Mouse (Mus musculus): ENCODE results near the gene Pccb. TPM values are rescaled to one million over a fixed set of nuclear protein-coding genes. Genes with fewer than 3 reads are reported as not detected.

Pccb gene
- polyA plus RNA-seq, 1 experiment from 2014 or later: 19.7 TPM

DNA sequence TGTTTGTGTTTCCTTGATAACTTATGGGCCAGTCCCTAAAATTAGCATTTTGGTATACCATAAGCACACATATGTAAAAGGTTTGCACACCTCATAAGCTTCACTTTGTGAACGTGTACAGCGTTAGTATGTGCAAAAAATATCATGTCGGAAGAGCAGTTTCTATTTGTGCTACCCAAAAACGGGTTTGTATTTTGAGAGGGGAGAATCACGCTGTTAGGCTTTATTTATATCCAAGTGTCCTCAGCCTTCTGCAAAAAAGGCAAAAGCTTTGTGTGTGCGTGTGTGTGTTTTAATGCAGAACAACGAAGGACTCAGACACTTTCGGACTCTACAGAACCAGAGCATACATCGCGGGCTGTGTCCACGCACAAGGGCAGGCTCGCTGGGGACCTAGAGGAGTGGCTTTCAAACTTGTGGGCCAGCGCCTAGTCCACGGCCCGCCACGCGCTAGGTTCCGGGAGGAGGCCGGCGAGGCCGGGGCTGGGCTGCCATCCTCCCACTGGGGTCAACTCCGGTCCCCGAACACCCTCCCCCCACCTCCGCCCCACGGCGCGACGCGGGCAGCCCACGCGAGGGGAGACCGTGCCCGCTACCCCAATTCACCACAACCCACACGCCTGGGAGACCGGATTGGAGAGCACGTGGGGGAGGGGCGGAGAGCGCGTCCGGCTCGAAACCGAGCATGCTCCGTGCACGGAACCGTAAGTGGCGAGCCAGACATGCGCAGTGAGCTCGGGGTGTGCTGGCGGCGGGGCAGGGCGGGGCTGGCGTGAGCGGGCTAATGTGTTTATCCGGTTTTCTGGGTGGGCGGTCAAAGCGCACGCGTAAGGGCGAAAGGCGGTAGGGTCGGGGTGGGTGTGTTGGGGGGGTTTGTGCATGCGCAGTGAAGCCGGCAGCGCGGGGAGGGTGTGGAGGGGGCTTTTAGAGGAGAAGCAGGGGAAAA is 38.6 kb upstream of the Pccb start:
- DNase-seq (ENCODE audit: low spot score) (peak; percentile 99), ATAC-seq (peak; percentile 92)
- Histone ChIP-seq H3K4me2 (replicated peaks; ENCODE audit: low read depth, low read length) (peak overlapping the region; percentile 78), H3K36me3 (ENCODE audit: insufficient read depth, low read length) (no peaks in the 10 kb centered on the region), H3K9me3 (ENCODE audit: low read length) (no peaks in the 10 kb centered on the region), H3K27ac (ENCODE audit: low read length) (peak overlapping the region; percentile 100), H3K4me3 (ENCODE audit: low read depth, low read length) (peak overlapping the region; percentile 98), H3K9ac (replicated peaks; ENCODE audit: low read depth) (peak overlapping the region; percentile 68), H3K27me3 (replicated peaks; ENCODE audit: insufficient read depth, low read length) (no peaks in the 10 kb centered on the region), H3K4me1 (ENCODE audit: insufficient read depth, low read depth, low read length) (peaks cover 3% of the 10 kb centered on the region; the same call in 1 of the 2 replicates)
- TF ChIP-seq CTCF (IDR thresholded peaks at IDR 0.05) (no peak), EP300 (IDR thresholded peaks at IDR 0.05) (0 out of 2 replicates have a peak, but pooled peaks have one; percentile 18)
- under 1% methylated on average over 55 of the region's 65 CpGs for WGBS

DNA sequence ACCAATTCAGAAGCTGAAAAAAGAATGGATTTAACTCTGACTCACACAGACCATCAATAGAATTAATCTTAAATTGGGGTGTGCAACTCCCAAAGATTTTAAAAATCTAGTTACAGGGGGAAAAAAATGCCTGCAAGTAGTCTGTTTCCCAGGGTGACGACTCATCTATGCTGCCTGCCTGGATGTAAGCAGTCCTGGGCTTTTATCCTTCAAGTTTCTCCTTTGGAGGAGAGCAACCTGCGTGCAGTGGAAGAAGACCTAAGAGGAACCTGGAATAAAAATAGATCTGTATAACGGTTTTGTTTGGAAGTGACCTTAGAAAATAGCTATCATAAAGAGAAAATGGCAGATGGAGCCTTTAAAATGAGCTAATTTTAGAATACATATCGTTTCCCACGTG is 37.8 kb upstream of the Pccb start:
- H3K4me2 ChIP-seq (replicated peaks; ENCODE audit: low read depth, low read length): no peak overlapping the region; the same call in 1 of the 2 replicates
- no peaks in the 10 kb centered on the region for H3K9me3 ChIP-seq (ENCODE audit: low read length)
- peak overlapping the region; percentile 98; the same call in 1 of the 2 replicates for H3K4me3 ChIP-seq (ENCODE audit: low read depth, low read length)
- no peaks in the 10 kb centered on the region for H3K36me3 ChIP-seq (ENCODE audit: insufficient read depth, low read length)
- H3K27me3 ChIP-seq (replicated peaks; ENCODE audit: insufficient read depth, low read length): no peaks in the 10 kb centered on the region
- 0 out of 2 replicates have a peak overlapping the region, but pooled peaks have one; percentile 100 for H3K27ac ChIP-seq (ENCODE audit: low read length)
- no peak for TF ChIP-seq EP300 (IDR thresholded peaks at IDR 0.05)
- no peak for TF ChIP-seq CTCF (IDR thresholded peaks at IDR 0.05)
- ATAC-seq: no peak
- DNase-seq (ENCODE audit: low spot score): no peak
- H3K9ac ChIP-seq (replicated peaks; ENCODE audit: low read depth): 0 out of 2 replicates have a peak overlapping the region, but pooled peaks have one; percentile 68
- WGBS: 33% methylated on average over 5 of the region's 5 CpGs
- no peaks in the 10 kb centered on the region for H3K4me1 ChIP-seq (ENCODE audit: insufficient read depth, low read depth, low read length)

GRCm38 (mm10) chr9:101069781-101070180 is 35.1 kb upstream of the Pccb start:
- H3K9me3 ChIP-seq (ENCODE audit: low read length): no peaks in the 10 kb centered on the region
- no peaks in the 10 kb centered on the region for H3K4me1 ChIP-seq (ENCODE audit: insufficient read depth, low read depth, low read length)
- no peak overlapping the region for H3K4me3 ChIP-seq (ENCODE audit: low read depth, low read length)
- H3K9ac ChIP-seq (replicated peaks; ENCODE audit: low read depth): no peak overlapping the region
- 97% methylated on average over 3 of the region's 3 CpGs for WGBS
- DNase-seq (ENCODE audit: low spot score) (no peak), ATAC-seq (no peak)
- H3K27ac ChIP-seq (ENCODE audit: low read length): no peak overlapping the region
- no peaks in the 10 kb centered on the region for H3K36me3 ChIP-seq (ENCODE audit: insufficient read depth, low read length)
- TF ChIP-seq EP300 (IDR thresholded peaks at IDR 0.05) (no peak), CTCF (IDR thresholded peaks at IDR 0.05) (peak; percentile 34)
- no peaks in the 10 kb centered on the region for H3K27me3 ChIP-seq (replicated peaks; ENCODE audit: insufficient read depth, low read length)
- H3K4me2 ChIP-seq (replicated peaks; ENCODE audit: low read depth, low read length): no peak overlapping the region

DNA sequence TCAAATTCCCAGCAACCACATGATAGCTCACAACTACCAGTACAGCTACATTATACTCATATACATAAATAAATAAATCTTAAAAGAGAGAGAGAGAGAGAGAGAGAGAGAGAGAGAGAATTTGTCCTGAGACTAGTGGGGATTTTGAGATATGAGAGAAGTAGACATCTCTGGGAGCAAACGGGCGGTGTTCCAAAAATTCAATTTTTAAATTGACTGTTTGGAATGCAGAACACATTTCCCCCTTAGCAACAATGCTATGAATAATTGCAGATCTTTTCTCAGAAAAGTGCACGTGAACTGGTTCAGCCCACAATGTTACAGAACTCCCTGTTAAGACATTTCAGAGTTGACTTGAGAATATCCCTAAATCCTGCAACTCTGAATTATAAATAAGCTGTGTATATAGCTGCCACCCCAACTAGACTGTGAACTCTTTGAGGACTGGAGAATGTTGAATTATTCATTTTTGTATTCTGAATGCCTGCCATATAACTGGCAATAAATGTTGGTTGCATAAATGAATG is 30.4 kb upstream of the Pccb start:
- ATAC-seq (no peak), DNase-seq (ENCODE audit: low spot score) (peak; percentile 49)
- no peaks in the 10 kb centered on the region for H3K27me3 ChIP-seq (replicated peaks; ENCODE audit: insufficient read depth, low read length)
- H3K9me3 ChIP-seq (ENCODE audit: low read length): no peaks in the 10 kb centered on the region
- H3K27ac ChIP-seq (ENCODE audit: low read length): no peak overlapping the region
- H3K4me3 ChIP-seq (ENCODE audit: low read depth, low read length): no peak overlapping the region
- WGBS: 62% methylated on average over 3 of the region's 3 CpGs
- H3K36me3 ChIP-seq (ENCODE audit: insufficient read depth, low read length): no peaks in the 10 kb centered on the region
- H3K4me2 ChIP-seq (replicated peaks; ENCODE audit: low read depth, low read length): no peak overlapping the region
- TF ChIP-seq CTCF (IDR thresholded peaks at IDR 0.05) (no peak), EP300 (IDR thresholded peaks at IDR 0.05) (no peak)
- no peaks in the 10 kb centered on the region for H3K4me1 ChIP-seq (ENCODE audit: insufficient read depth, low read depth, low read length)
- H3K9ac ChIP-seq (replicated peaks; ENCODE audit: low read depth): no peak overlapping the region

DNA sequence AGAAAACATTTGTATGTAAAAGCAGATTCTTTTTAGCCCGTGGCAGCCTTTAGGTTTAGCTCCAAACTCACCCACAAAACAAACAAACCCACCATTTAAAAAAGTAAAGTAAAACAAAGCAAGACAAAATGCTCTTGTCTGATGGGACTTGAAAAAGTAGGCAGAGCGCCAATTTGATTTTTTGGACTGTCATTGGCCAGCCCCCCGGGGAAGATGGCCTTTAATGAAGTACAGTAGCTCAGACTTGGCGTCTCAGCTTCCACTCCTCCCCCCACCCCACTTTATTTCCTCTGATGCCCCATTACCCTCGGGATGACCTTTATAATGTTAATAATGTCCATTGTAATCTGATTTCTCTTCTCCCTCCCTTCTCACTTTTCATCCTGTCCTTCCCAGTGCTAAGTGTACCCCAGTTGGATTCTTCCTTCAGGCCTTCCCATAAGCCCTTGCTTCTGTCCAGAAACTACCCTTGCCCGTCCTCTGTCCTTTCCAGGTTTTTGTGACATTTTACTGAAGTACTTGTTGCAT is 27.6 kb upstream of the Pccb start:
- H3K9me3 ChIP-seq (ENCODE audit: low read length): no peaks in the 10 kb centered on the region
- no peak for TF ChIP-seq CTCF (IDR thresholded peaks at IDR 0.05)
- no peak for TF ChIP-seq EP300 (IDR thresholded peaks at IDR 0.05)

GRCm38 (mm10) chr9:101061035-101061434 is 26.3 kb upstream of the Pccb start:
- Histone ChIP-seq H3K4me1 (ENCODE audit: insufficient read depth, low read depth, low read length) (no peaks in the 10 kb centered on the region), H3K9ac (replicated peaks; ENCODE audit: low read depth) (no peak overlapping the region), H3K27me3 (replicated peaks; ENCODE audit: insufficient read depth, low read length) (no peaks in the 10 kb centered on the region), H3K27ac (ENCODE audit: low read length) (no peak overlapping the region), H3K4me3 (ENCODE audit: low read depth, low read length) (no peak overlapping the region), H3K9me3 (ENCODE audit: low read length) (no peaks in the 10 kb centered on the region), H3K4me2 (replicated peaks; ENCODE audit: low read depth, low read length) (no peak overlapping the region), H3K36me3 (ENCODE audit: insufficient read depth, low read length) (no peaks in the 10 kb centered on the region)
- TF ChIP-seq CTCF (IDR thresholded peaks at IDR 0.05): no peak
- no peak for TF ChIP-seq EP300 (IDR thresholded peaks at IDR 0.05)
- DNase-seq (ENCODE audit: low spot score) (peak; percentile 45), ATAC-seq (peak; percentile 55)
- 51% methylated on average over 11 of the region's 11 CpGs for WGBS

More for the DNA sequence above, 27.6 kb upstream of the Pccb start:
- DNase-seq (ENCODE audit: low spot score) (no peak), ATAC-seq (no peak)
- no peak overlapping the region for H3K4me3 ChIP-seq (ENCODE audit: low read depth, low read length)
- no peaks in the 10 kb centered on the region for H3K4me1 ChIP-seq (ENCODE audit: insufficient read depth, low read depth, low read length)
- no peak overlapping the region for H3K9ac ChIP-seq (replicated peaks; ENCODE audit: low read depth)
- H3K27ac ChIP-seq (ENCODE audit: low read length): no peak overlapping the region
- no peak overlapping the region for H3K4me2 ChIP-seq (replicated peaks; ENCODE audit: low read depth, low read length)
- no peaks in the 10 kb centered on the region for H3K27me3 ChIP-seq (replicated peaks; ENCODE audit: insufficient read depth, low read length)
- WGBS: 53% methylated on average over 6 of the region's 6 CpGs
- H3K36me3 ChIP-seq (ENCODE audit: insufficient read depth, low read length): no peaks in the 10 kb centered on the region

All from lung, postnatal 0 days (tissue).